Mouse (Mus musculus) heart, adult 8-10 months (tissue): ENCODE results near the gene Antxr1. TPM values are rescaled to one million over a fixed set of nuclear protein-coding genes. Genes with fewer than 3 reads are reported as not detected.

Source experiments
- DNase-seq: peaks from one replicate; pipeline ENCODE4 v3.0.0; 2022; ENCODE audit warnings: low spot score
- total RNA-seq, 4 experiments: library from RNA; stranded (reverse); gene quantifications; 2 replicates each; pipeline ENCODE4 v1.2.4; 2022

Antxr1 gene
- total RNA-seq, 4 experiments from 2014 or later: 5.6 to 6.6 (median 6.0) TPM

GRCm38 (mm10) chr6:87142239-87142638, 193.4 kb downstream of the Antxr1 start:
- peak; percentile 23 for DNase-seq

DNA sequence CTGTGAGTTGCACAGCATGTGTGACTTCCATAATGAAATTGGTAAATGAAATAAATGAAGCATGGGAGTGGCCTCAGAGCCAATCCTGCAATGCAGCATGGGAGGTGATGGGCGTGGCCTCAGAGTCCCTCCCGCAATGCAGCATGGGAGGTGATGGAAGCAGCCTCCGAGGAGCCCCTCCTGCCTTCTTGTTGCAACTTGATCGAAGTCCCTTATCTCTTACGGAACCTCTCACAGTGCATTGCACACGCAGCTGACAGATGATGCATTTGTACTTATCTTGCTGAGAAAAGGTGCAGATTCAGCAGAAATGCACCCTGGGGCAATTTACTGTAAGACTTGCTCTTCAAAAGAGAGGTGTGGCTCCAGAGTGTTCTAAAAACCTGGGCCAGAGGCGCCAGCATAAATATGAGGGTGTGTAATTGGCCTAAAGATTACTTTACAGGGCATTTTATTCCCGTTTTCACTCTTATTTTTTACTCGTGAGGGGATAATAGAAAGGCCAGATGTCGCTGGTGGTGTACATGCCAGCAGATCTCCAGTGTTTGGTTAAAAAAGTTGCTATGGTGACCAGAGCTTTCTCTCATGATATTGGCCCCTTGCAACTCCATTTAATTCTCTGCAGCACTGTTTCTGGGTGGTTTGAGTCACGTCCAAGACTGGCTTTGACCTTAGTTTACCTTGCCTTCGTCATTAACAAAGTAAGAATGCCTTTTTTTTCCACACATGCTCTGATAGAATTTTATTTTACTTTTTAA, 195.6 kb downstream of the Antxr1 start:
- peak; percentile 21 for DNase-seq

GRCm38 (mm10) chr6:87138479-87138878, 197.1 kb downstream of the Antxr1 start:
- DNase-seq: no peak

- no peak for DNase-seq
These were observed 201.6 kb downstream of the Antxr1 start for GRCm38 (mm10) chr6:87133966-87134546.

DNA sequence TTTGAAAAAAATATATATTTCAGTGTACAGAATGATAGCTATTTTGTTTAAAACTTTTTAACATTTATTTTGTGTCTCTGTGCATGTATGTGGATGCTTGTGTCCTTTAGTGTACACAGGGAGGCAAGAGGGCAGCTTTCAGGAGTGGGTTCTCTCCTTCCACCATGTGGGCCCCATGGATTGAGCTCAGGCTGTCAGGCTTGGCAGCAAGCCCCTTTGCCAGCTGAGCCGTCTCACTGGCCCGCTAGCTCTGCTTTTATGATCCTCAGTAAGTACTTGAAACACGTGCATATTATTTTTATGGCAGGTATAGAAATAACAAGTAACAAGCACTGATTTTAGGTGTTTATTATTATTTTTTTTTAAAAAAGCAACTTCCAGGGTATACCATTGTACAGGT, 202.1 kb downstream of the Antxr1 start:
- no peak for DNase-seq

GRCm38 (mm10) chr6:87131078-87131477, 204.5 kb downstream of the Antxr1 start:
- DNase-seq: no peak

DNA sequence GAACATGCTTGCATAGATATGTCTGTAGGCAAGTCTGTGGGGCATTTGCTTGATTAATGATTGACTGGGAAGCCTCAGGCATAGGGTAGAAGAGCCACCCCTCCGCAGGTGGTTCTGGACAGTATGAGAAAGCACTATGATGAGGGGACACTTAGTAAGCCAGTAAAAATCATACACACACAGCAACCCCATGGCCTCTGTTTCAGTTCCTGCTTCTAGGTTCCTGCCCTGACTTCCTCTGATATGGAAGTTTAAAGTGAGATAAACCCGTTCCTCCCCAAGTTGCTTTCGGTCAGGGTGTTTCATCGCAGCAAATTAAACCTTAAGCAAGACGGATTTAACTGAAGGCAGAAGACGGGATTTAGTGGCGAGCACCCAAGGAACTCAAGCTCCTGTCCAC, 205.0 kb downstream of the Antxr1 start:
- no peak for DNase-seq

GRCm38 (mm10) chr6:87129861-87130260, 205.8 kb downstream of the Antxr1 start:
- no peak for DNase-seq

DNA sequence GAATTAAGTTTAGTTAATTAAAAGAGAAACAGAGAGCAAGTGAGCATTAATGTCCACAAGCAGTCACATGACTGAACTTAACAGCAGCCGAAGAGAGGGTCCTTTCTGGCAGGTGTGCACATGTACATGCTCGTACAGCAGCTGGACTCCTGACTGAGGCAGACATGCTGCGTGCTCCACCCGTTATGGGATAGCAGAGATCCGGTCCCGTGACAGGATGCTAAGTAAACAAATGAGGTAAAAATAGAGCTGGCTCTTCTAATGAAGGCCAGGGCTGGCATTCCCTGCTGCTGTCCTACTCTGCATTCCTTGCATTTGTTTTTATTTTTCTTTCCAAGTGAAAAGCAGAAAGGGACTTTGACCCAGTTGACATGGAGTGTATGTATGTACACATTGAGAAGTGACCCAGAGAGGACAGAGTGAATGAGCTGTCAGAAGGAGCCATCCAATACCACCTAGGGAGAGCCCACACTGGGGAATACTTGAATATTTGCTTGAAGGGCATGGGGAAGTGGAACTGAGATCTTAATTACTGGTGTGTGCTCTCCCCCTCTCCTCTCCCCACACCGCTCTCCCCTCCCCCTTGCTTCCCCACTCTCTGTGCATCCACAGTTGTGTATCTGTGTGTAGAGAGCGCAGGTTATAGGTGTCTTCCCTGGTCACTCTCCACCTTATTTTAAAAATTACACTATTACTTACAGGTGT, 208.4 kb downstream of the Antxr1 start:
- DNase-seq: no peak

- DNase-seq: no peak
These were observed 211.6 kb downstream of the Antxr1 start for GRCm38 (mm10) chr6:87123973-87124372.

- DNase-seq: no peak
These were observed 212.2 kb downstream of the Antxr1 start for GRCm38 (mm10) chr6:87123406-87123805.

DNA sequence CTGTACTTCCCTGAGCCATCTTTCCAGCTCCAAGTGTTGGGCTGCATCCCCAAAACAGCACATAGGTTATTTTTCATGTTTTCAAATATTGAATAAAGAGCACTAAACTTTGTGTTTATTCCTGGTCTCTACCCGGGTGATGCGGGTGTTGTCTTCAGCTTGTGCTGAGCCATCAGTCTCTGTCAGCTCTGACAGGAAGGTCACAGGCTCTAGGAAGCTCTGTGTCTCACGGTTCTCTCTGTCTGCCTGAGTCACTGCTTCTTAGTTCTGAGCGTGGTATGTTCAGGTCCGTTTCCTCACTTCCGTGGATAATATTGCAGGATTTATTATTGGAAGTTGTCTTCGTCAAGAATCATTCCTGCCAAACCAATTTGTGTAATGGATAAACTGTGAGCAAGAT, 213.7 kb downstream of the Antxr1 start:
- DNase-seq: no peak

DNA sequence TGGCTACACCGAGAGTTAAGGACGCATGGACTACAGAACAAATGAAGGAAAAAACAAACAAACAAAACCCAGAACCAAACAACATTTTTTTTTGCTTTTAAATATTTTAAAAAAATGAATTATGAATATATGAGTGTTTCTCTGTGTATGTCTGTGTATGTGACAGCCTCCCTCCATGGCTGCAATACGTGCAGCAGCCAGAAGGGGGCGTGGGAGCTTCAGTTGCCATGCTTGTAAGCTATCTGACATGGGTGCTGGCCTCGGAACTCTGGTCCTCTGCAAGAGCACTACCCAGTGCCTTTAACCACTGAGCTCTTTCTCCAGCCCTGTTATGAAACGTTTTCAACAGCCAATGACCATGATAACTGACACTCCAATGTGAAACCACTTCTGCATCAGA, 215.0 kb downstream of the Antxr1 start:
- no peak for DNase-seq

- DNase-seq: no peak
These were observed 215.6 kb downstream of the Antxr1 start for GRCm38 (mm10) chr6:87119975-87120374.

GRCm38 (mm10) chr6:87119066-87119837, 216.4 kb downstream of the Antxr1 start:
- no peak for DNase-seq

- no peak for DNase-seq
These were observed 219.0 kb downstream of the Antxr1 start for GRCm38 (mm10) chr6:87116596-87116995.

DNA sequence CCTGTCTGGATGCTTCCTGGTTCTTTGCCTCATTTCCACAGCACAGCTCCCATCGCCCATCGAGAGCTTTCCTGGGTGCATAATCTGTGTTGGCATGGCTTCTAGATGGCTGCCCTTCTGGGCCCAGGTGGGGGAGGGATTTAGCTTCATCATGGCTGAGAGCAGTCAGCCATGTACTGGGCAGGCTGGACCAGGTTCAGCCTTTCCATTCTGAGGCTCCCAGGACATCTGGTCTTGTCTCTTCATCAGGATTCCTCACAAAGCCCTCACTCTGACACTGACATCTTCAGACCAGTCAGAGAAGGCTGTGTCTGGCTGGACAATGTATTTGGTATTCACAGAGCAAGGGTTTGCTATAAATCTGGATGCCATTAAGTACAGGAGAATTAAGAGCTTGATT, 219.6 kb downstream of the Antxr1 start:
- no peak for DNase-seq

DNA sequence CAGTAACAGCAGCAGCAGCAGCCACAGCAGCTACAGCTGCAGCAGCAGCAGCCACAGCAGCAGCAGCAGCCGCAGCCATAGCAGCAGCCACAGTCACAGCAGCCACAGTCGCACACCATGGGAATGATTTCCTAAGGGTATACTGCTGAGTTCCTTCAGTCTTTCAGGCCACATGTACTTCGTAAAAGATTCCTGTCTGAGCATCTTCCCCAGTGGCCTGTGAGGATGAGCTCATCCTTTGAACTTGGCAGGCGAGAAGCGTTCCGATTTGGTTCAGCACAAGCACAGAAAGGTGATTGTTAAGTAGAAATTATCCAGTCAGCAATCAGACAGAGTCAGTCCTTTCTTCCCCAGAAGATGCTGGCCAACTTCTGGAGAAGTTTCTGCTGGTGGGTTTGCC, 223.5 kb downstream of the Antxr1 start:
- DNase-seq: no peak

DNA sequence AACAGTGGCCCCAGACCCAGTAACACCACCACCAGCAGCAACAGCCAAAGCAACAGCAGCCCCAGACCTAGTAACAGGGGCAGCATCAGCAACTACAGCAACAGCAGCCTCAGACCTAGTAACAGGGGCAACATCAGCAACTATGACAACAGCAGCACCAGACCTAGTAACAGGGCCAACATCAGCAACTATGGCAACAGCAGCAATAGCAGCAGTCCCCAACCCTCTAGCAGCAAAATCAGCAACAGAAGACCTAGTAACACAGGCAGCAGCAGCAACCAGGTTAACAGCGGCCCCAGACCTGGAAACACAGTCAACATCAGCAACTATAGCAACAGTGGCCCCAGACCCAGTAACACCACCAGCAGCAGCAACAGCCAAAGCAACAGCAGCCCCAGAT, 224.1 kb downstream of the Antxr1 start:
- no peak for DNase-seq

GRCm38 (mm10) chr6:87104123-87104796, 231.4 kb downstream of the Antxr1 start, which contains the start of gene D6Ertd527e:
TSS of gene D6Ertd527e (plus strand) at chr6:87104746.
- DNase-seq: no peak

GRCm38 (mm10) chr6:87103314-87103713, 232.3 kb downstream of the Antxr1 start:
- no peak for DNase-seq
